Mouse (Mus musculus) myocyte (in vitro differentiated cells): ENCODE measurements around the gene Ctbs. TPM values are rescaled to one million over a fixed set of nuclear protein-coding genes. Genes with fewer than 3 reads are reported as not detected.

ENCODE experiments used
- H3K27me3 ChIP-seq: one replicate; pipeline ENCODE4 v1.6.1; 2011; ENCODE audit not compliant: control insufficient read depth, insufficient read depth, insufficient read length
- H3K36me3 ChIP-seq: one replicate; pipeline ENCODE4 v1.6.1; 2011; ENCODE audit not compliant: control insufficient read depth, insufficient read depth
- H3K4me2 ChIP-seq: one replicate; pipeline ENCODE4 v1.6.1; 2011; ENCODE audit warnings: low read depth, control low read depth
- H3K4me3 ChIP-seq: one replicate; pipeline ENCODE4 v1.5.1; 2011; ENCODE audit warnings: mild to moderate bottlenecking, control low read depth, moderate library complexity
- H3K79me2 ChIP-seq: one replicate; pipeline ENCODE4 v1.6.1; 2011; ENCODE audit not compliant: control insufficient read depth, insufficient read depth
- H3ac ChIP-seq: one replicate; pipeline ENCODE4 v1.6.1; 2011; ENCODE audit not compliant: control insufficient read depth, insufficient read length
- CEBPB ChIP-seq: IDR thresholded peaks from 2 replicates; pipeline ENCODE4 v1.6.1; 2011; ENCODE audit warnings: mild to moderate bottlenecking, moderate library complexity; ENCODE audit not compliant: poor library complexity, insufficient read depth, severe bottlenecking
- E2F4 ChIP-seq: IDR thresholded peaks from one replicate; pipeline ENCODE4 v1.6.1; 2011; ENCODE audit warnings: mild to moderate bottlenecking, control low read depth, moderate library complexity; ENCODE audit not compliant: insufficient read depth
- MAX ChIP-seq: IDR thresholded peaks from one replicate; pipeline ENCODE4 v1.6.1; 2011; ENCODE audit warnings: low read depth, mild to moderate bottlenecking, control low read depth
- MYOD1 ChIP-seq, 3 experiments: IDR thresholded peaks; one replicate each; pipeline ENCODE4 v1.6.1; 2011; ENCODE audit warnings: control low read depth in 2 of 3, low read depth in 2 of 3, mild to moderate bottlenecking in 2 of 3, moderate library complexity in 1 of 3; ENCODE audit not compliant: insufficient read length in 2 of 3, control insufficient read depth in 1 of 3
- MYOG ChIP-seq, 3 experiments: IDR thresholded peaks; one replicate each; pipeline ENCODE4 v1.6.1; 2011; ENCODE audit warnings: control low read depth in 2 of 3, low read depth in 2 of 3, mild to moderate bottlenecking in 2 of 3; ENCODE audit not compliant: insufficient read length in 2 of 3, control insufficient read depth in 1 of 3, insufficient read depth in 1 of 3
- POLR2A ChIP-seq: IDR thresholded peaks from one replicate; pipeline ENCODE4 v1.6.1; 2011; ENCODE audit warnings: low read depth, mild to moderate bottlenecking, control low read depth, moderate library complexity; ENCODE audit not compliant: insufficient read length
- POLR2AphosphoS2 ChIP-seq: IDR thresholded peaks from one replicate; pipeline ENCODE4 v1.6.1; 2011; ENCODE audit warnings: low read depth, control low read depth; ENCODE audit not compliant: insufficient read length
- REST ChIP-seq: IDR thresholded peaks from one replicate; pipeline ENCODE4 v1.6.1; 2011; ENCODE audit warnings: mild to moderate bottlenecking, control low read depth, moderate library complexity; ENCODE audit not compliant: insufficient read depth, insufficient read length
- SRF ChIP-seq: IDR thresholded peaks from one replicate; pipeline ENCODE4 v1.6.1; 2011; ENCODE audit warnings: low read depth; ENCODE audit not compliant: control insufficient read depth, insufficient read length
- TCF12 ChIP-seq: IDR thresholded peaks from one replicate; pipeline ENCODE4 v1.6.1; 2011; ENCODE audit warnings: mild to moderate bottlenecking, control low read depth; ENCODE audit not compliant: poor library complexity, insufficient read depth, severe bottlenecking
- TCF3 ChIP-seq: IDR thresholded peaks from one replicate; pipeline ENCODE4 v1.6.1; 2011; ENCODE audit warnings: low read depth, control low read depth; ENCODE audit not compliant: insufficient read length
- USF1 ChIP-seq: IDR thresholded peaks from one replicate; pipeline ENCODE4 v1.6.1; 2011; ENCODE audit warnings: low read depth, mild to moderate bottlenecking, control low read depth, moderate library complexity
- polyA plus RNA-seq: library from polyadenylated mRNA; unstranded; fragments of >200 nt; fragmentation: generic; extraction: Trizol; gene quantifications from one replicate; pipeline ENCODE4 v1.2.1, GENCODE M21; 2012; ENCODE audit warnings: missing spikeins

Gene Ctbs
- polyA plus RNA-seq, 1 experiment = 2.9 TPM

GRCm38 (mm10) chr3:146448372-146448771 is 1.2 kb upstream of the Ctbs start:
- H3ac ChIP-seq = no peak overlapping the region
- H3K4me2 ChIP-seq = no peak overlapping the region
- TF ChIP-seq E2F4 = no peak
- no peak for TF ChIP-seq POLR2AphosphoS2
- TF ChIP-seq REST = no peak
- no peaks in the 10 kb centered on the region for H3K27me3 ChIP-seq
- H3K4me3 ChIP-seq = no peak overlapping the region
- H3K36me3 ChIP-seq = no peaks in the 10 kb centered on the region
- H3K79me2 ChIP-seq = no peaks in the 10 kb centered on the region

GRCm38 (mm10) chr3:146448969-146449368 is 626 bp upstream of the Ctbs start:
- H3K4me3 ChIP-seq = no peak overlapping the region
- no peaks in the 10 kb centered on the region for H3K27me3 ChIP-seq
- H3K79me2 ChIP-seq = no peaks in the 10 kb centered on the region
- H3K4me2 ChIP-seq = no peak overlapping the region
- H3ac ChIP-seq = no peak overlapping the region
- no peak for TF ChIP-seq REST
- TF ChIP-seq POLR2A = no peak
- no peak for TF ChIP-seq E2F4
- TF ChIP-seq MAX = no peak
- TF ChIP-seq POLR2AphosphoS2 = no peak
- no peak for TF ChIP-seq MYOG (IDR thresholded peaks at IDR 0.05; ENCODE audit: control insufficient read depth in 1 of 3, insufficient read depth in 1 of 3, insufficient read length in 2 of 3, low read depth in 2 of 3)
- TF ChIP-seq SRF = no peak
- TF ChIP-seq MYOD1 (IDR thresholded peaks at IDR 0.05; ENCODE audit: control insufficient read depth in 1 of 3, insufficient read length in 2 of 3, low read depth in 2 of 3) = no peak
- no peak for TF ChIP-seq USF1
- TF ChIP-seq CEBPB = no peak
- TF ChIP-seq TCF12 = no peak
- no peak for TF ChIP-seq TCF3
- H3K36me3 ChIP-seq = no peaks in the 10 kb centered on the region

- TF ChIP-seq E2F4 = no peak
- peak; percentile 37 for TF ChIP-seq REST
- no peak for TF ChIP-seq TCF12
- no peak for TF ChIP-seq USF1
- TF ChIP-seq POLR2AphosphoS2 = peak; percentile 99
- TF ChIP-seq MYOG (IDR thresholded peaks at IDR 0.05; ENCODE audit: control insufficient read depth in 1 of 3, insufficient read depth in 1 of 3, insufficient read length in 2 of 3, low read depth in 2 of 3) = peak in 1 of 3 experiments; percentile 43
- no peak for TF ChIP-seq TCF3
- TF ChIP-seq SRF = peak; percentile 67
- TF ChIP-seq MYOD1 (IDR thresholded peaks at IDR 0.05; ENCODE audit: control insufficient read depth in 1 of 3, insufficient read length in 2 of 3, low read depth in 2 of 3) = no peak
- TF ChIP-seq MAX = no peak
- TF ChIP-seq CEBPB = no peak; the same call in 1 of the 2 replicates
- peak; percentile 98 for TF ChIP-seq POLR2A
- H3ac ChIP-seq = no peak overlapping the region
- peak overlapping the region; percentile 99 for H3K4me2 ChIP-seq
- no peaks in the 10 kb centered on the region for H3K36me3 ChIP-seq
- H3K79me2 ChIP-seq = no peaks in the 10 kb centered on the region
- no peaks in the 10 kb centered on the region for H3K27me3 ChIP-seq
- peak overlapping the region; percentile 59 for H3K4me3 ChIP-seq
Observed at GRCm38 (mm10) chr3:146450371-146450841, 811 bp downstream of the Ctbs start.

GRCm38 (mm10) chr3:146451375-146451774 is 1.8 kb downstream of the Ctbs start:
- no peaks in the 10 kb centered on the region for H3K36me3 ChIP-seq
- TF ChIP-seq E2F4 (no peak), CEBPB (no peak), SRF (no peak), TCF3 (no peak), MYOG (IDR thresholded peaks at IDR 0.05; ENCODE audit: control insufficient read depth in 1 of 3, insufficient read depth in 1 of 3, insufficient read length in 2 of 3, low read depth in 2 of 3) (no peak), REST (no peak), TCF12 (no peak), POLR2AphosphoS2 (no peak), POLR2A (no peak), MAX (no peak), USF1 (no peak), MYOD1 (IDR thresholded peaks at IDR 0.05; ENCODE audit: control insufficient read depth in 1 of 3, insufficient read length in 2 of 3, low read depth in 2 of 3) (no peak)
- peak overlapping the region; percentile 99 for H3K4me2 ChIP-seq
- H3K4me3 ChIP-seq = peak overlapping the region; percentile 59
- H3K79me2 ChIP-seq = no peaks in the 10 kb centered on the region
- H3ac ChIP-seq = no peak overlapping the region
- no peaks in the 10 kb centered on the region for H3K27me3 ChIP-seq

- Histone ChIP-seq H3ac (no peak overlapping the region), H3K27me3 (no peaks in the 10 kb centered on the region), H3K79me2 (no peaks in the 10 kb centered on the region), H3K4me2 (no peak overlapping the region), H3K4me3 (no peak overlapping the region), H3K36me3 (peaks cover 9% of the 10 kb centered on the region)
- TF ChIP-seq E2F4 (no peak), POLR2AphosphoS2 (no peak), MAX (no peak), CEBPB (no peak), POLR2A (no peak), REST (no peak), TCF3 (no peak), SRF (no peak), MYOG (IDR thresholded peaks at IDR 0.05; ENCODE audit: control insufficient read depth in 1 of 3, insufficient read depth in 1 of 3, insufficient read length in 2 of 3, low read depth in 2 of 3) (no peak), USF1 (no peak)
Observed at GRCm38 (mm10) chr3:146462939-146463338, 13.3 kb downstream of the Ctbs start.
